Mouse (Mus musculus) kidney, postnatal 14 days (tissue): ENCODE results near the gene Olfr703.

Experiments used
- DNase-seq: peaks from one replicate; pipeline ENCODE4 v3.0.0; 2022; ENCODE audit warnings: mixed read lengths

Gene Olfr703

DNA sequence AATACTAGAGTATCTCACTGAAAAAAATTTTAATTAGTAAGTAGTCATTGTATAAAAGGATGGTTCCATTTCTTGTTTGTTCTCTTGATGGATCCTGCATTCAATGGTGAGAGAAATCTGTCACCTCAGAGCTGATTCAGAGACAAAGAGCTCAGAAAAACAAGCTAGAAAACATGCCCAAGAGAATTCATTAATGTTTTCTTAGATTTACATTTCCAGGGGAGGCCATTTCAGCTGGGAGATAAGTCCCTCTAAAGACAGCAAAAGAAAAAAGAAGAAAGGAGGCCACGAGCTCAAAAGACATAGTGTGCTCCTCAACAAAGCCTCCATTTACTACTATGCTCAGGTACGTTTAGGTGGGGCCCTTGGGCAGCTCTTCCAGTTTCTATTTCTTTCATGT is at the start of gene Olfr703:
Gene Olfr703 (plus strand): TSS at position 301 of the 400 bp plus-strand sequence.
- no peak for DNase-seq

DNA sequence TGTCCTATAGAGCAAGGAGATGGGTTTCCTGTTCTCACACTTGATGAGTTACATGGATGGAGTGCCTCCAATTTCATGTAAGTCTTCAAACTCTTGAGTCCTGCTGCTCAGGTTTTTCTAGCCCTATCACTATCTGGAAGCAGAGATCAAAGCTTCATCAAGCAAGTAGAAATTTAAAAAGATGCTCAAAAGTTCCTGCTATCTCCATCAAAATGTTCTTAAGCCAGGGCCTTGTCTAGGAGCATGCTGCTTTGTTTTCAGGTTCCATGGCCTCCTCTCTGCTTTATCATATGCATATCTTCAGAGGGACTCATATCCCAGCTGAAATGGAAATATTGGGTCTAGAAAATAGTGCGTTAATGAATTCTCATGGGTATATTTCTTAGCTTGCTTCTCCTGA is 34.4 kb upstream of the Olfr703 start, which contains the start of gene Olfr700:
Gene Olfr700 (minus strand): TSS at position 101 of the 400 bp plus-strand sequence.
- no peak for DNase-seq

DNA sequence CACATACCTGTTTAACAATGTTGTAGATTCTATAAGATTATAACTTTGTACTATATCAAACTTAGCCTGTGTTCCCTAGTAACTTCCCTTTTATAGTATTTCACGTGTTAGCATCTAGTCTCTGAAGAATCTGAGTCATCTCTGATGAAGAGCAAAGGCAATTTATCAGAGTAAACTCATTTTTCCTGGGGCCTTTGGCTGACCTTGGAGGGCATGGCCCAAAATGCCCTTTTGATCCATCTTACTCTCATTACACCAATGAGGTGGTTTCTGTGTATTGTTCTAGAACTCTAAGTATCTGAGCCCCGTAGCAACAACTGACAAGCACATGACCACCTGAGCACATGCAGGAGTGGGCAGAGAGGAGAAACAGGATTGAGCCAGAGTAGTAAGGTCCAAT is 29.3 kb upstream of the Olfr703 start, which contains the start of gene Olfr701:
Gene Olfr701 (plus strand): TSS at position 301 of the 400 bp plus-strand sequence.
- DNase-seq, result no peak

DNA sequence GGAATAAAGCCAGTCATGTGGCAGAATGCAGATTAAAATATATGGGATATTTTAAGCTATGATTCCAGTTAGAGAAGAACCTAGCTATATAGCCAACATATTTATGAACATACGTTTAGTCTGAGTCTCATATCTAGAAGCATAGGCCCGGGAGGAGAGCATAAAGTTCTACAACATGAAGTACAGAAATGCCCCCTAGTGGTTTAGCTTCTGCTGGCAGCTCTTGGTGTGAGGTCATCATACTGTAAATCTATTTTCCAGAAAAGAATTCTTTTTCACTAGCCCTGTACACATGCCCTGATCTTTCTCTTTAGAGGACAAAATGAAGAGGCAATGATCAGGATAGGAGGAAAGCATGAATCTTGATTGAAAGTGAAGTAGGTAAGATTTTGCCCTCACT is 27.4 kb upstream of the Olfr703 start:
- peak; percentile 1 for DNase-seq

DNA sequence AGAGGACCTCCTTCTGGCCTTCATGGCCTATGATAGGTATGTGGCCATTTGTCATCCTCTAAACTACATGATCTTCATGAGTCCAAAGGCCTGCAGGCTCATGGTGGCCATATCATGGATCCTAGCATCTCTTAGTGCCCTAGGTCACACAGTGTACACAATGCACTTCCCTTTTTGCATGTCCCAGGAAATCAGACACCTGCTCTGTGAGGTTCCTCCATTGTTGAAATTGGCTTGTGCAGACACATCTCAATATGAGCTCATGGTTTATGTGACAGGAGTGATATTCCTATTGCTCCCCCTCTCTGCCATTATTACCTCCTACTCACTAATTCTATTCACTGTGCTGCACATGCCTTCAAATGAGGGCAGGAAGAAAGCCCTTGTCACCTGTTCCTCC is 24.7 kb upstream of the Olfr703 start:
- DNase-seq, result no peak

DNA sequence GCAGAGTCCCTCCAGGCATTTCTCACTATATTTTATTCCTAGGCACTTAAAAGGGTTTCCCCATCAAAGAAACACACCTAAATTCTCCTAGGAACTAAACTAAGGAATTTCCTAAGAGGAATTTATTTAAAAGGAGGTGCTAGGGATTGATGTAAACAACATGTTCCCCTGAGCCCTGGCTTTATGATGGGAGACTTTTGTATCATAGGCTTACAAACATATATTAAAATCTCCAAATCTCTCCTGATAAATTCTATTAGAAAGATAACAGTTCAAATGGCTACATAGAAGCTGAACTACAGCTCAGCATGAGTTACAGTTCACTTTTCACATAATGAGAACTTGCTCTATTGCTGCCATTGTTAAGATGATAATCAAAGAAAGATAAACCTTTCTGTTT is 9.4 kb upstream of the Olfr703 start, which contains the start of gene Olfr702:
Gene Olfr702 (minus strand): TSS at position 101 of the 400 bp plus-strand sequence.
- DNase-seq, result no peak

DNA sequence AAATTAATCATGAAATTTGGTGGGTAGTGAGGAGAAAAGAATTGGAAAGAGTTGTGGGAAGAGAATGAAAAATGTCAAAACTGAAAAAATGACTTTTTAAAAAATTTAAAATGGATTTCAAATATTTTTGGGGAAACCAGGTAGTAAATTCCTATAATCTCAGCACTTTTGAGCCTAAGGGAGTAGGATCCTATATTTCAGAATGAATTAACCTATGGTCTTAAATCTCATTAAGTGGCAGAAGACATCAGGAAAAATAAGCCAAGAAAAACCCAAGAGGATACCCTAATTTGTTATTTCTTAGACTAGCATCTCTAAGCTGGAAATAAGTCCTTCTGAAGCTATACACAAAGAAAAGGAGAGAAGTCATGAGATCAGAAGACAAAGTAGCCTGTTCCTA is 19.7 kb downstream of the Olfr703 start, which contains the start of gene Olfr704:
Gene Olfr704 (plus strand): TSS at position 301 of the 400 bp plus-strand sequence.
- DNase-seq, result no peak

DNA sequence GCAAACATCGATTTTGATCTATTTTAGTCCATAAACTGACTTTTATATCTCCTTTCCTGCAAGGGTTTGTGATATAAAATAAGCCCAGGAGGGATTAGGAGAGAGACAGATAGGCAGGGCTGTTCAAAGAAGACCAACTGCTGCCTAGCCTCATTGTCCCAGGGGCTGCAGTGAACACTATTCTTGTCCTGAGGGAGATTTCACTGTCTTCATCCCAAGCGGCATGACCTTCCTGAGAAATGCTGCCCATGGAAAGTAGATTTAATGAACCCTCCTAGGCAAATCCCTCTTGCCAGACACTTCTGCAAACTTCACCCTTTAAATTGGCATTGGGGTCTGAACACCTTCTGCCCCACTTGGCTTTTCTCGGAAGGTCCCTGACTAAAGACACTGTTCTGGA is 33.6 kb downstream of the Olfr703 start, which contains the start of gene Olfr705:
Gene Olfr705 (minus strand): TSS at position 101 of the 400 bp plus-strand sequence.
- no peak for DNase-seq

DNA sequence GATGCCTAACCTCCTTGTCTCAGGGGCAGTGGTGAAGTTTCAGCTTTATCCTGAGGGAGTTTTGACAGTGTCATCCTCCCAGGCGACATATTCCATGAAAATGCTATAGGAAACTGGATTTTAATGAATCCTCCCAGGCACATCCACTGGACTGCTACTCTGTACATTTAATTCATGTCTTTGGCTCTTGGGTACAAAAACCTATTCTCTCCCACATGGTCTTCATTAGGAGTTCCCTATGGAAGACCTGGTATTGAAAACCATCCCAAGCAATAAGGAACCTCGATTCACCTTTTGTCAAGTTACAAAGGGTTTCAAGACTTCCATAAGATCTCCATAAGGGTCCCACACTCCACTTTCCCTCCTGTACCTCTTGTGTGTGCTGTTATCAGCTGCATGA is 44.9 kb downstream of the Olfr703 start, which contains the start of gene Olfr706:
Gene Olfr706 (minus strand): TSS at position 101 of the 400 bp plus-strand sequence.
- DNase-seq, result no peak
